Comparison of ENCODE assay signal across 28 mouse cellular contexts in the genomic region with DNA sequence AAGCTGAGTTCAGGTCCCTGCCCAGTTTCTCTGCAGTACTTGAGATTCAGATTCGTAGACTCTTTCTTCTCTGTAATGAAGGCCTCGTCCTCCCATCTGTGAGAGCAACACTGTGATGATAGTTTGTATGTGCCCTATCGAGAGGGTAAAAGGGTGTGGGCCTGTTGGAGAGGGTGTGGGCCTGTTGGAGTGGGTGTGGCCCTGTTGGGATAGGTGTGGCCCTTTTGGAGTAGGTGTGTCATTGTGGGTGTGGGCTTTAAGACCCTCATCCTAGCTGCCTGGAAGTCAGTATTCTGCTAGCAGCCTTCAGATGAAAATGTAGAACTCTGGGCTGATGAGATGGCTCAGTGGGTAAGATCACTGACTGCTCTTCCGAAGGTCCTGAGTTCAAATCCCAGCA. TPM values are rescaled to one million over a fixed set of nuclear protein-coding genes. Genes with fewer than 3 reads are reported as not detected.
DNase-seq lines count a peak whose midpoint lies in the region; ATAC-seq and TF ChIP-seq lines count a peak whose summit lies in the region.
"Had no signal": no experiment of that assay in that cellular context is flagged by ENCODE, and none has a peak within 500 bp of the region (broad histone marks: within the 10 kb centered on the region; RNA-seq: fewer than 3 reads in every experiment).

No protein-coding gene starts in this region.

- WGBS in liver, embryonic 11.5 days = 61% methylated on average over 4 of the region's 4 CpGs
- WGBS in liver, postnatal 0 days (ENCODE audit: insufficient replicate concordance) = 78% methylated on average over 4 of the region's 4 CpGs

- peaks cover 19% of the 10 kb centered on the region for H3K4me1 ChIP-seq in liver, embryonic 11.5 days (replicated peaks; ENCODE audit: control insufficient read depth, insufficient read depth, low read length)
- peaks cover 26% of the 10 kb centered on the region for H3K4me1 ChIP-seq in liver, postnatal 0 days (ENCODE audit: insufficient read depth)

- no peak for TF ChIP-seq EP300 in liver, postnatal 0 days (IDR thresholded peaks at IDR 0.05; ENCODE audit: low read depth)

- peaks cover 24% of the 10 kb centered on the region for H3K36me3 ChIP-seq in liver, embryonic 11.5 days (ENCODE audit: control insufficient read depth, insufficient read depth, low read length)
- peaks cover 38% of the 10 kb centered on the region for H3K36me3 ChIP-seq in liver, postnatal 0 days (replicated peaks; ENCODE audit: insufficient read depth, low read length)

- 0 out of 2 replicates have a peak overlapping the region, but pooled peaks have one; percentile 23 for H3K27ac ChIP-seq in liver, embryonic 11.5 days (ENCODE audit: low read depth, low read length)
- H3K27ac ChIP-seq in liver, postnatal 0 days (ENCODE audit: low read depth) = peak overlapping the region; percentile 12; the same call in 1 of the 2 replicates
- H3K27ac ChIP-seq: embryonic facial prominence, embryonic 12.5 days; hindbrain, embryonic 12.5 days; kidney, postnatal 0 days; neural tube, embryonic 15.5 days had no signal

- DNase-seq in heart, adult 11 months = peak; percentile 89
- DNase-seq in heart, postnatal 4 days = no peak
- peak; percentile 42 for DNase-seq in c-Kit-negative CD71-positive TER-119-positive erythroid progenitor cells, embryonic 14.5 days (ENCODE audit: low read depth, low spot score)
- no peak for DNase-seq in liver, embryonic 11.5 days (ENCODE audit: low spot score)
- DNase-seq in liver, postnatal 0 days = peak; percentile 19
- DNase-seq in right cerebral cortex, postnatal 36 days (ENCODE audit: low spot score in 2 of 2) = no peak
- no peak for DNase-seq in kidney, postnatal 36 days
- DNase-seq: adrenal gland, adult 2 months; cerebellum, adult 18-20 months; cerebellum, postnatal 25 days; gastrocnemius, postnatal 10 days; heart, adult 18-20 months; heart, postnatal 10 days; kidney, adult 18-20 months; layer of hippocampus, postnatal 36 days; lung, adult 18-20 months; lung, postnatal 10 days; right cerebral cortex, adult 18-20 months; thymus, adult 2 months; thymus, postnatal 4 days had no signal

- 0 out of 2 replicates have a peak overlapping the region, but pooled peaks have one; percentile 6 for H3K4me2 ChIP-seq in liver, embryonic 11.5 days
- peak overlapping the region; percentile 77 for H3K4me2 ChIP-seq in liver, postnatal 0 days (ENCODE audit: low read depth, low read length)
- H3K4me2 ChIP-seq: embryonic facial prominence, embryonic 12.5 days; heart, embryonic 12.5 days; hindbrain, embryonic 12.5 days; midbrain, embryonic 11.5 days; neural tube, embryonic 15.5 days had no signal

- no peaks in the 10 kb centered on the region for H3K9me3 ChIP-seq in liver, embryonic 11.5 days (ENCODE audit: control insufficient read depth, low read length)
- H3K9me3 ChIP-seq in liver, postnatal 0 days (ENCODE audit: low read length) = no peaks in the 10 kb centered on the region
- H3K9me3 ChIP-seq: embryonic facial prominence, embryonic 12.5 days; heart, embryonic 12.5 days; hindbrain, embryonic 12.5 days; neural tube, embryonic 15.5 days had no signal

- no peak overlapping the region for H3K4me3 ChIP-seq in liver, embryonic 11.5 days (ENCODE audit: low read depth, low read length)
- H3K4me3 ChIP-seq in liver, postnatal 0 days (ENCODE audit: low read depth, low read length) = 0 out of 2 replicates have a peak overlapping the region, but pooled peaks have one; percentile 13
- H3K4me3 ChIP-seq: embryonic facial prominence, embryonic 12.5 days; heart, embryonic 12.5 days; hindbrain, embryonic 12.5 days; neural tube, embryonic 15.5 days had no signal

- H3K9ac ChIP-seq in liver, embryonic 11.5 days (ENCODE audit: low read depth, low read length) = no peak overlapping the region
- no peak overlapping the region for H3K9ac ChIP-seq in liver, postnatal 0 days (replicated peaks)
- H3K9ac ChIP-seq: embryonic facial prominence, embryonic 12.5 days; heart, embryonic 12.5 days; hindbrain, embryonic 12.5 days; neural tube, embryonic 15.5 days had no signal

- no peak for TF ChIP-seq CTCF in liver, postnatal 0 days (IDR thresholded peaks at IDR 0.05; ENCODE audit: low read depth)

- peak; percentile 38 for ATAC-seq in liver, embryonic 11.5 days (replicated peaks; ENCODE audit: low FRiP score)
- ATAC-seq in liver, postnatal 0 days = no peak
- no peak for ATAC-seq in activated CD4-positive, CD25-positive, alpha-beta regulatory T cell, adult 4 months
- ATAC-seq: forebrain, embryonic 14.5 days had no signal

- no peaks in the 10 kb centered on the region for H3K27me3 ChIP-seq in liver, embryonic 11.5 days (replicated peaks; ENCODE audit: control insufficient read depth, insufficient read depth, low read length)
- H3K27me3 ChIP-seq in liver, postnatal 0 days (ENCODE audit: insufficient read depth, low read length) = no peaks in the 10 kb centered on the region
- H3K27me3 ChIP-seq: embryonic facial prominence, embryonic 12.5 days; heart, embryonic 12.5 days; hindbrain, embryonic 12.5 days; neural tube, embryonic 15.5 days had no signal

RNA-seq across cellular contexts. Expression of gene Marf1, which starts 3.3 kb away (rescaled TPM):
- total RNA-seq in heart, postnatal 4 days (2021) = 10 to 100 TPM; 24.7 to 24.8 TPM
- polyA plus RNA-seq in liver, embryonic 11.5 days (2014; fragmentation: Nextera tagmentation; extraction: Ambion mirVana) = 9.5 and 10.3 TPM in 2 replicates
- 6.1 TPM in 2 replicates for polyA plus RNA-seq in liver, postnatal 0 days (2015; fragmentation: Nextera tagmentation; extraction: Ambion mirVana)
- 10 to 100 TPM; 29.1 to 33.9 TPM for polyA plus RNA-seq in activated CD4-positive, CD25-positive, alpha-beta regulatory T cell, adult 4 months (2017; shearing (Covaris generic))

RNA-seq across cellular contexts. Expression of gene Nde1, which starts 3.4 kb away (rescaled TPM):
- 10 to 100 TPM; 48.7 to 52.7 TPM for total RNA-seq in heart, postnatal 4 days (2021)
- polyA plus RNA-seq in liver, embryonic 11.5 days (2014; fragmentation: Nextera tagmentation; extraction: Ambion mirVana) = 78.2 and 85.2 TPM in 2 replicates
- 24.9 and 28.1 TPM in 2 replicates for polyA plus RNA-seq in liver, postnatal 0 days (2015; fragmentation: Nextera tagmentation; extraction: Ambion mirVana)
- polyA plus RNA-seq in activated CD4-positive, CD25-positive, alpha-beta regulatory T cell, adult 4 months (2017; shearing (Covaris generic)) = 10 to 100 TPM; 98.7 to 99.1 TPM

Comparison
In these comparisons a context has a peak if more than half of its experiments do, and no peak if none do; other contexts are left out.
1. DNase-seq: peak in heart, adult 11 months (single experiment), c-Kit-negative CD71-positive TER-119-positive erythroid progenitor cells, embryonic 14.5 days (single experiment) and liver, postnatal 0 days (single experiment); none in heart, postnatal 4 days (single experiment), liver, embryonic 11.5 days (single experiment), right cerebral cortex, postnatal 36 days (0 of 2) and kidney, postnatal 36 days (0 of 2).